Comparison of ENCODE assay signal across 24 mouse cellular contexts in genomic region chr2:164010496-164010895, GRCm38 (mm10). TPM values are rescaled to one million over a fixed set of nuclear protein-coding genes. Genes with fewer than 3 reads are reported as not detected.
DNase-seq lines count a peak whose midpoint lies in the region; ATAC-seq and TF ChIP-seq lines count a peak whose summit lies in the region.
"Had no signal": no experiment of that assay in that cellular context is flagged by ENCODE, and none has a peak within 500 bp of the region (broad histone marks: within the 10 kb centered on the region; RNA-seq: fewer than 3 reads in every experiment).

No protein-coding gene starts in this region.

- 80% methylated on average over 5 of the region's 5 CpGs for WGBS in intestine, embryonic 15.5 days

- H3K4me2 ChIP-seq in intestine, embryonic 15.5 days (replicated peaks) = no peak overlapping the region
- H3K4me2 ChIP-seq: embryonic facial prominence, embryonic 13.5 days; embryonic facial prominence, embryonic 15.5 days; forebrain, embryonic 12.5 days had no signal

- H3K4me3 ChIP-seq in layer of hippocampus, adult 2 months = no peak overlapping the region
- no peak overlapping the region for H3K4me3 ChIP-seq in bone marrow macrophage, adult 2 months (ENCODE audit: insufficient read depth, low read length)
- H3K4me3 ChIP-seq in intestine, embryonic 15.5 days (replicated peaks) = no peak overlapping the region
- H3K4me3 ChIP-seq: embryonic facial prominence, embryonic 13.5 days; embryonic facial prominence, embryonic 15.5 days; erythroblast, embryonic 14.5 days; forebrain, embryonic 10.5 days; forebrain, embryonic 12.5 days had no signal

- no peak for TF ChIP-seq POLR2A in bone marrow macrophage, adult 2 months (IDR thresholded peaks at IDR 0.05; ENCODE audit: borderline replicate concordance, low read depth, low read length)

- peaks cover 57% of the 10 kb centered on the region for H3K4me1 ChIP-seq in bone marrow macrophage, adult 2 months (ENCODE audit: control insufficient read depth, insufficient read depth, low read length)
- peaks cover 3% of the 10 kb centered on the region for H3K4me1 ChIP-seq in intestine, embryonic 15.5 days (replicated peaks)

- peak overlapping the region; percentile 14; the same call in 1 of the 2 replicates for H3K27ac ChIP-seq in layer of hippocampus, adult 2 months
- H3K27ac ChIP-seq in bone marrow macrophage, adult 2 months (ENCODE audit: insufficient read depth, low read depth, low read length) = 0 out of 2 replicates have a peak overlapping the region, but pooled peaks have one; percentile 6
- no peak overlapping the region for H3K27ac ChIP-seq in intestine, embryonic 15.5 days
- H3K27ac ChIP-seq: embryonic facial prominence, embryonic 13.5 days; embryonic facial prominence, embryonic 15.5 days; forebrain, embryonic 10.5 days; forebrain, embryonic 12.5 days had no signal

- no peak for DNase-seq in layer of hippocampus, adult 2 months (ENCODE audit: low spot score in 2 of 2)
- no peak for DNase-seq in layer of hippocampus, postnatal 14 days (ENCODE audit: low spot score in 2 of 2)
- peak; percentile 14 for DNase-seq in adipocyte (ENCODE audit: low spot score)
- DNase-seq in spleen, postnatal 10 days (ENCODE audit: low spot score in 2 of 2) = no peak
- DNase-seq: adrenal gland, adult 8-10 months; adrenal gland, postnatal 14 days; adrenal gland, postnatal 36 days; cerebellum, adult 11 months; cerebellum, adult 18-20 months; cerebellum, adult 8-10 months; cerebellum, adult 9-11 months; cerebellum, postnatal 14 days; cerebellum, postnatal 36 days; embryo, embryonic 11 days had no signal

- H3K9me3 ChIP-seq in intestine, embryonic 15.5 days = no peaks in the 10 kb centered on the region
- H3K9me3 ChIP-seq: embryonic facial prominence, embryonic 13.5 days; embryonic facial prominence, embryonic 15.5 days; forebrain, embryonic 10.5 days; forebrain, embryonic 12.5 days had no signal

- H3K36me3 ChIP-seq in intestine, embryonic 15.5 days = peaks cover 7% of the 10 kb centered on the region; the same call in 1 of the 2 replicates

- ATAC-seq in intestine, embryonic 15.5 days = no peak
- ATAC-seq: forebrain, embryonic 14.5 days; forebrain, embryonic 16.5 days had no signal

- TF ChIP-seq CTCF in layer of hippocampus, adult 2 months (conservative IDR thresholded peaks at IDR 0.05) = no peak
- TF ChIP-seq CTCF in bone marrow macrophage, adult 2 months (IDR thresholded peaks at IDR 0.05; ENCODE audit: low read depth, low read length) = no peak

- H3K9ac ChIP-seq in intestine, embryonic 15.5 days = no peak overlapping the region
- H3K9ac ChIP-seq: embryonic facial prominence, embryonic 13.5 days; embryonic facial prominence, embryonic 15.5 days; forebrain, embryonic 12.5 days had no signal

- H3K27me3 ChIP-seq in intestine, embryonic 15.5 days (replicated peaks) = no peaks in the 10 kb centered on the region
- H3K27me3 ChIP-seq: embryonic facial prominence, embryonic 13.5 days; embryonic facial prominence, embryonic 15.5 days; forebrain, embryonic 12.5 days had no signal

RNA-seq across cellular contexts. Expression of gene Pabpc1l, which starts 14.8 kb away (rescaled TPM):
- total RNA-seq in layer of hippocampus, adult 2 months (2021) = 1 to 10 TPM; 1.1 to 1.2 TPM
- total RNA-seq in layer of hippocampus, postnatal 14 days (2021) = 1 to 10 TPM in 1 of 2 experiments, under 1 TPM in 1; 0.69 to 1.7 TPM
- 2.5 and 3.2 TPM in 2 replicates for polyA plus RNA-seq in bone marrow macrophage, adult 2 months (2012; ENCODE audit: insufficient read depth, insufficient read length, missing spikeins)
- 0.82 and 1.3 TPM in 2 replicates for polyA plus RNA-seq in intestine, embryonic 15.5 days (2015; fragmentation: Nextera tagmentation; extraction: Ambion mirVana)
- total RNA-seq: ES-E14 had no signal

RNA-seq across cellular contexts. Expression of gene Ywhab, which starts 15.7 kb away (rescaled TPM):
- total RNA-seq in layer of hippocampus, adult 2 months (2021) = 100 to 1,000 TPM; 520 to 529 TPM
- total RNA-seq in layer of hippocampus, postnatal 14 days (2021) = 100 to 1,000 TPM; 573 to 578 TPM
- 157 and 160 TPM in 2 replicates for polyA plus RNA-seq in bone marrow macrophage, adult 2 months (2012; ENCODE audit: insufficient read depth, insufficient read length, missing spikeins)
- 269 and 298 TPM in 2 replicates for polyA plus RNA-seq in intestine, embryonic 15.5 days (2015; fragmentation: Nextera tagmentation; extraction: Ambion mirVana)

RNA-seq across cellular contexts. Expression of gene Stk4, which starts 59.6 kb away (rescaled TPM):
- total RNA-seq in layer of hippocampus, adult 2 months (2021) = 10 to 100 TPM; 46.9 to 50.4 TPM
- total RNA-seq in layer of hippocampus, postnatal 14 days (2021) = 10 to 100 TPM; 41.5 to 43.0 TPM
- 69.9 and 82.6 TPM in 2 replicates for polyA plus RNA-seq in bone marrow macrophage, adult 2 months (2012; ENCODE audit: insufficient read depth, insufficient read length, missing spikeins)
- polyA plus RNA-seq in intestine, embryonic 15.5 days (2015; fragmentation: Nextera tagmentation; extraction: Ambion mirVana) = 18.0 and 19.9 TPM in 2 replicates
